Mouse (Mus musculus): Measurements from ENCODE around the gene Epb41.

Gene Epb41

GRCm38 (mm10) chr4:132074077-132074932 lies 816 bp downstream of the Epb41 start, which contains the start of gene Gm10300:
TSS of gene Gm10300 (plus strand) at chr4:132074697.
- peak; percentile 75 for DNase-seq (ENCODE audit: low read depth)

DNA sequence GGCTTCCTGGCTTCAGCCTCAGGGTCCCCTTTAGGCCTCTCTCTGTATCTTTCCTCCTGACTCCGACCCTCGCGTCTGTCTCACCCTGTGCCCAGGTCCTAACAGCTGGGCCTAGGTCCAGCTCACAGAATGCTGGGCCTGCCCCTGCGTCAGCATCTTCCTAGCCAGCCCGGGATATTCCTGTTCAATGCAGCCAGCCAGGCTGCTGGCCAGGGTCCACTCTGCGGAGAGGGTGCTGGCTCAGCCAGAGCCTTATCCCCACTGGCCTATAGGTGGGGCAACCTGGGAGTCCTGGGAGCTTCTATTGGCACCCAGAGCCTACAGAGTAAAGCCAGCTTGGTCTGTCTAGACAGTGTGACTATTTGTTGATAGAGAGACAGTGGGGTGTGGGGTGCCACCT lies 2.2 kb downstream of the Epb41 start:
- no peak for DNase-seq (ENCODE audit: low read depth)

GRCm38 (mm10) chr4:132072156-132072555 lies 3.0 kb downstream of the Epb41 start:
- no peak for DNase-seq (ENCODE audit: low read depth)

DNA sequence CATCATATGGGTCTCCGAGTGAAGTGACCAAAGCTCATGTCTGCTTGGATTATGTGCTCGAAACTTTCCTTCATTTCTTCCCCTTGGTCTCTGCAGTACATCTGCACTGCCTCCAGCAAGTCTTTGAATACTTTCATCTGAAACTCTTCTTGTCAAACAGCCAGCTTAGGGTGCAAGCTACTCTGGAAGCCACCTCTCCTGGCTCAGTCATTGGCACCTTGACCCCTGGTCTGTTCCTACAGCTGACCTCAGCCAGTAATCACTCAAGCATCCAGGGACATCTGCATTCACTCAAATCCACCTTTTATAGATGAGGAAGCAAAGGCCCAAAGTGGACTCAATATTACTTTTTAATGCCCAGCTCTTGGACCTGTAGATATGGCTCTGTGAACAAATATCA lies 3.4 kb downstream of the Epb41 start:
- no peak for DNase-seq (ENCODE audit: low read depth)

GRCm38 (mm10) chr4:132067938-132068235 lies 7.2 kb downstream of the Epb41 start:
- DNase-seq (ENCODE audit: low read depth): no peak

DNA sequence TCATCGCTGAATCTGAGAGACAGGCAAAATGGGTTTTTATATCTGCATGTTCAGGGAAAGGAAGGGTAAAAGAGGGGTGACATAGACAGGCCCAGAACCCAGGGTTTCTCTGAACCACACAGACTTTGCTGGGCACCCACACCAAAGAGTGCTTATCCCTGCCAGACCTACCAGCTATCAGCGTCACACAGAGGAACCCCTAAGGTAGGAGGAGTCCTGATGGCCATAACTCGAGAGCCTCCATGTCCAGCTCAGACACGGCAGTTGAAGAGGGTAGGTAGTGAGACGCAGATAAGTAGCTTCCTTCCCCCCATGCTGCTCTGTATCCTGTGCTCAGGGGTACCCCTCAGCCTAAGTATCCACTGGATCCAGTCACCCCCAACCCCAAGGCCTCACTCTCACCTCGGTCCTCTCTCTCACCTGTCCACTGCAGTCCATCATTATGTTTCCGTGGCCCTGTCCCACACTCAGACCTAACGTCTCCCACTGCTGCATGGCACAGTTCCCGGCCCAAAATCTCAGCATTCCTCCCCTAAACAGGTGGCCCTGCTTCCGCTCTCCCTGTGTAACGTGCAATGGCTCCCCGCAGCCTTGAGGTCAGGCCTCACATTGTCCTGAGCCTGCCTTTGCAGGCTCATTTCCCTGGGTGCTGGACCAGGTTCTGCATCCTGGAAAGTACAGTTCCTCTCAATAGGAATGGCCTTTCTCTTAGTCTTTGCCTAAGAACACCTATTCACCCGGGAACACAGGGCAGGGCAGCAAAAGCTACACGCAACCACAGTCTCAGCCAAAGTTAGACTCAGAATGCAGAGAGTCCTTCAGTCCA lies 7.8 kb downstream of the Epb41 start:
- no peak for DNase-seq (ENCODE audit: low read depth)

- DNase-seq (ENCODE audit: low read depth): no peak
Measured at GRCm38 (mm10) chr4:132066101-132066773, 8.9 kb downstream of the Epb41 start.

- no peak for DNase-seq (ENCODE audit: low read depth)
Measured at GRCm38 (mm10) chr4:132065578-132065977, 9.5 kb downstream of the Epb41 start.

DNA sequence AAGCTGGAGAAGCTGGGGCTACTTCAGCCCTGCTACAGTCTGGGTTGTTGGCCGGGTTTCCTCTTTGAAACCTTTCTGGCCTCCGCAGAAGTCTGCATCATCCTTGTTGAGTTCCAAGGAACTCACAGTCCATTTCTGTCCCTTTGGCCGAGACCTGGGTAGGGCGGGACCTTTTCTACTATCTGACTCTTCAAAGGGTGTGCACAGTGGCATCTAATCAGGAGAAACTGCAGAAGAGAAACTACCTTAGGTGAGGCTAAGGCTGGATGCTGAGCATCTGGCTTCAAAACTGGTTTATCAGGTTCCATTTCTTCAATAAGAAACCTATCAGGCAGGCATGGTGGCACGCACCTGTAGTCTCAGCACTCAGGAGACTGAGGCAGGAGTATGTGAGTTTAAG lies 10.6 kb downstream of the Epb41 start:
- no peak for DNase-seq (ENCODE audit: low read depth)

DNA sequence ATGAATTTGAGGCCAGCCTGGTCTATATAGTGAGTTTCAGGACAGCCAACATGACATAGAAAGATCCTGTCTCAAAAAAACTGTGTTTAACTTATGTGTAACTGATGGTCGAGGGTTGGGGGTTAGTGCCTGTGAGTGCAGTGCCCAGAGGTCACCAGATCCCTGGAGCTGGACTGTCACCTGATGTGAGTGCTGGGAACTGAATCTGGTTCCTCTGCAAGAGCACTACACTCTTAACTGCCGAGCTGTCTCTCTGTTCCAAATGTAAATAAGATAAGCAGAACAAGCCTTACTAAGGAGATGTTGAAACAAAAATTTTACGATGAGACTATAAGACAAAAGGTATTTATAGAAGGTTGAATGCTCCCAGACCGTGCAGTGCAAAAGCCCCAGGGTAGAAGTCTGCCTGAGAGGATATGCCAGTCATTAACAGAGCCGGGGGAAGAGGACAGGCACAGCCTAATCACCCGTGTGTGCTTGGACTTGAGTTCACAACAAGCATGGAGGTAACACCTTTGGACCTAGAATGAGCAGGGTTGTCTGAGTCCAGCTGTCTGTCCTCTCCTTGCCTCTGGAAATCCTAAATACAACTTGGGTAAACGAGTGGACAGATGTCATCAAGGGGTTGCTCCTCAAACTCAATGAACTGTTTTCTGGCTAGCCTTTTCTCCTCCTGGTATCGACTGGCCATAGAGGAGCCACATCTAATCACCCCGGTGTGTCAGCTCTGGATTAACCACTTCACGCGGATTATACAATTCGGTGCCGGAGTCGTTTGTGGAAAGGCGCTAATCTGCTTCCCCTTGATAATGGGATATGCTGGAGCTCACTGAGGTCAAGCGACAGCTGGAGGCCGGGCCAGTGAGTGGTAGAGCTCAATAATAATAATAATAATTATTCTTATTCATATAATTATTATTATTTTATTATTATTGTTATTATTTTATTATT lies 11.9 kb downstream of the Epb41 start:
- DNase-seq (ENCODE audit: low read depth): no peak

- no peak for DNase-seq (ENCODE audit: low read depth)
Measured at GRCm38 (mm10) chr4:132062289-132062688, 12.8 kb downstream of the Epb41 start.

- DNase-seq (ENCODE audit: low read depth): no peak
Measured at GRCm38 (mm10) chr4:132060040-132060832, 14.9 kb downstream of the Epb41 start.

GRCm38 (mm10) chr4:132059541-132059940 lies 15.6 kb downstream of the Epb41 start:
- peak; percentile 66 for DNase-seq (ENCODE audit: low read depth)

- DNase-seq (ENCODE audit: low read depth): no peak
Measured at GRCm38 (mm10) chr4:132057311-132057710, 17.8 kb downstream of the Epb41 start.

DNA sequence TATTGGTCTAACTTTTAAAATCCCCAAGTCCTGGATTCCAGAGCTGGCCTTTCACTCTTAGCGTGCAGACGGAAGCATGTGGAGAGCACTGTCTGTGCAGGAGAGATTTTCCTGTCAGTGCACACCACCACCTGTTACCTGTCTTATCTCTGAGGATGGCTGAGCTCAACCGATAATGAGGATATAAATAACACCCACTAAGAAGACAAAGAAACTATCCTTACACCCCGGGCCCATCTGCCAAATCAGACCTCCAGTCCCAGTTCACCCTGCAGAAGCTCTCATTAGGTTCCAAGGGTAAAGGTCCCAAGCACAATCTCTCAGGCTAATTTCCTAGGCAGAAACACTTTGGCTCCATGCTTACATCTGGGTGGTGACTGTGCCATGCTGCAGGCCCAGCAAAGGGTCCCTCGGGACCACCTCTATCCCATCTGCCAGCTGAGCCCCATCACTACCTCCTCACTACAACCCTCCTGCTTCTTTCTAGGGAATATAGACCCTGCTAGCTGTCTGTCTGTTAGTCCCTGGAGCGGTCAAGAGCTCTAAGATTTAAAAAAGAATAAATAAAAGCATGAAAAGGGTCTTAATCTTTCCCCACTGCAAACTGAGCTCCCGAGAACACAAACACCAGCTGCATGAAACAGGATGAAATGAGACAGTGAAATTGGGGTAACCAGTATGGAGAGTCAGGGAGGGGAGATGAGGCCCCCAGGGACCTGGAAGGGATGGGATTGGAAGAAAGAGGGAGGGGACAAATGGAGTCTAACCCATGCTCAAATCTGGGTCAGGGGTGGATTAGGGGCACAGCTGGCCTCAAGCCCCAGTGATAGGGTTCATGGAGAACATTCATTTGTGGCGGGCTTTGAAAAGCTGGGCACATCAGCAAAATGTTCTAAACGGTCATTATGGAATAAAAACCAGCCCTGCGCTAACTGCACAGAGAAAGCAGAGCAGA lies 23.5 kb downstream of the Epb41 start:
- no peak for DNase-seq (ENCODE audit: low read depth)

DNA sequence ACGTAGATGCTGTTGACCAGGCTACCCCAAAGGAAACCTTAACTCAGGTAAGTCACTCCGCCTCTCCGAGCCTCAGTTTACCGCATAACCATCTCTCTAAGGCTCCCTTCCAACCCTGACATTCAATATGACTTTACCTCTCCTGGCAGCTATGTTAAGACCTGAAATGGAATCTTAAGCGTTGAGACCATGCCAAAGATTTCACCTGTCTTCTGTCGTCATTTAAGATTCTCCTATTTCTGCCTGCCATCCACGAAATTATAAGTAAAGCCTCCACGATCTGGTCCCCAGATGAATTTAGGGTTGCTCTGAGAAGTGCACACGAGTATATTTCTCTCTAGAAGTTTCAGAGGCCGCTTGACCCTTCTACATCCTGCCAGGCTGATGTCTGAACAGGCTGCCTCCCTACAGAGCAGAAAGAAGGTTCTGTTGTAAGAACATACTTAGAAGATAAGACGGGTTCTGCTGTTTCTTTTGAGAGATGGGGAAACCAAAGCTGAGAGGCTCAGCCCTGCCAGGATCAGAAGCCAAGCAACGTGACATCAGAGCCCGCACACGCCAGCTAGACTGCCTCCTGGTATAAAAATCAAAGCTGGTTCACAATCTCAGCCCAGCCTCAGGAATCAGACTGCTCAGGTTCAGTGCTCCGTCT lies 25.4 kb downstream of the Epb41 start:
- DNase-seq (ENCODE audit: low read depth): no peak

- peak; percentile 95 for DNase-seq (ENCODE audit: low read depth)
Measured at GRCm38 (mm10) chr4:132048995-132049404, 26.1 kb downstream of the Epb41 start.

- no peak for DNase-seq (ENCODE audit: low read depth)
Measured at GRCm38 (mm10) chr4:132048011-132048991, 26.8 kb downstream of the Epb41 start.

All from 416B (cell line).